Mouse (Mus musculus): ENCODE measurements around the gene Rnf213.

DNA sequence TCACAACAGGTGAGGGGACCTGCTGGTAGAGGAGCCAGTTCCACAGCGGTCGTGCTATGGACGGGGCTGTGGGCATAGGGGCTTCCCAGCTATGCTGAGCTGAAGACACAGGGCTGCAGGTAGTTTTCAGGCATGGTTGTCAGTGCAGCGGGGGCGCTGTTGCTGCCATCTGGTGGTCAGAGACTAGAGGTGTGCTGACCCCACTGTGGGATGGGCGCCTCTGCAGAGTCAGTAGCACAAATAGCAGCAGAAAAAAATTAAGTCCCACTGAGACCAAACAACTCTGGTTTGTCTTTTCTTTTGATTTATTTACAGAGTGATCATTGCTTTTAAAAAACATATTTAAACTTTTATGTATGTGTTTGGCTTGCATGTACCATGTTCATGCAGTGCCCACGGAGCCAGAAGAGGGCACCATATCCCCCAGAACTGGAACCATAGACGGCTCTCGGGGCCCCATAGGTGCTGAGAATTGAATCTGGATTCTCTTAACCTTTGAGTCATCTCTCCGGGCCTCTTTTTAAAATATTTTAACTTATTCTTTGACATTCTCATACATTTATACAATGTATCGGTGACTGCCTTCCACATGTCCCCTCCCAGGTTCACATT is 29.3 kb upstream of the Rnf213 start:
- TF ChIP-seq HCFC1 (IDR thresholded peaks at IDR 0.05; ENCODE audit: borderline replicate concordance, insufficient read depth, low read length) (no peak), ZNF384 (IDR thresholded peaks at IDR 0.05; ENCODE audit: low read depth, low read length) (no peak), CHD2 (IDR thresholded peaks at IDR 0.05; ENCODE audit: low read depth, low read length) (no peak), MAFK (IDR thresholded peaks at IDR 0.05; ENCODE audit: insufficient read depth, low read depth, low read length) (no peak)

Data from ES-E14 (cell line).